Mouse (Mus musculus) heart, postnatal 0 days (tissue): ENCODE measurements around the gene Rbms3. TPM values are rescaled to one million over a fixed set of nuclear protein-coding genes. Genes with fewer than 3 reads are reported as not detected.

ENCODE experiments used
- ATAC-seq: fragments of 200-750 bp; cut with Nextera tagmentation; 2 replicates; pipeline ENCODE4 v1.8.0; 2017; ENCODE audit warnings: low read depth, moderate number of reproducible peaks, moderate library complexity; ENCODE audit not compliant: insufficient read depth
- DNase-seq: peaks from one replicate; pipeline ENCODE4 v3.0.0-alpha.2; 2016; ENCODE audit warnings: low spot score
- H3K27ac ChIP-seq: fragments of 300-500 bp; sonication (generic); 2 replicates; pipeline ENCODE4 v1.5.1; 2014; ENCODE audit warnings: low read depth, mild to moderate bottlenecking
- H3K27me3 ChIP-seq: fragments of 300-500 bp; sonication (generic); 2 replicates; pipeline ENCODE4 v1.6.1; 2014; ENCODE audit warnings: low read length, mixed read lengths; ENCODE audit not compliant: control insufficient read depth, insufficient read depth
- H3K36me3 ChIP-seq: fragments of 300-500 bp; sonication (generic); replicated peaks from 2 replicates; pipeline ENCODE4 v1.6.1; 2014; ENCODE audit warnings: low read length, mixed read lengths; ENCODE audit not compliant: control insufficient read depth, insufficient read depth
- H3K4me1 ChIP-seq: fragments of 300-500 bp; sonication (generic); 2 replicates; pipeline ENCODE4 v1.6.1; 2014; ENCODE audit warnings: antibody characterized with exemption; ENCODE audit not compliant: control insufficient read depth, insufficient read depth
- H3K4me2 ChIP-seq: fragments of 300-500 bp; sonication (generic); 2 replicates; pipeline ENCODE4 v1.6.1; 2014; ENCODE audit warnings: low read depth, mild to moderate bottlenecking, low read length, moderate library complexity
- H3K4me3 ChIP-seq: fragments of 300-500 bp; sonication (generic); 2 replicates; pipeline ENCODE4 v1.5.1; 2014; ENCODE audit warnings: low read depth, low read length
- H3K9ac ChIP-seq: fragments of 300-500 bp; sonication (generic); replicated peaks from 2 replicates; pipeline ENCODE4 v1.6.1; 2014; ENCODE audit warnings: low read depth, low read length, mixed read lengths
- H3K9me3 ChIP-seq: fragments of 300-500 bp; sonication (generic); replicated peaks from 2 replicates; pipeline ENCODE4 v1.6.1; 2016; ENCODE audit warnings: low read length; ENCODE audit not compliant: control insufficient read depth
- CTCF ChIP-seq: IDR thresholded peaks from 2 replicates; pipeline ENCODE4 v1.5.1; 2016; ENCODE audit warnings: antibody characterized with exemption, control low read depth, low read depth
- EP300 ChIP-seq: IDR thresholded peaks from 2 replicates; pipeline ENCODE4 v1.6.1; 2016; ENCODE audit warnings: antibody characterized with exemption, low read depth
- WGBS: fragments of 180-500 bp; shearing (Covaris S2); extraction: QIAGEN DNeasy Blood & Tissue Kit; methylation state at CpG from one replicate; pipeline ENCODE4 v1.1.7; 2014; 5-methylcytosine and 5-hydroxymethylcytosine counted together
- polyA plus RNA-seq: library from polyadenylated mRNA; unstranded; fragments of >200 nt; fragmentation: Nextera tagmentation; extraction: Ambion mirVana; gene quantifications from 2 replicates; pipeline ENCODE4 v1.2.1, GENCODE M21; 2015
- total RNA-seq: library from RNA; depleted of rRNA; stranded (reverse); fragments of >200 nt; gene quantifications from 2 replicates; pipeline ENCODE4 v1.2.3, GENCODE M21; 2014; ENCODE audit warnings: low replicate concordance

Gene Rbms3
- total and polyA plus RNA-seq, 2 experiments from 2014 or later, result 18.2 to 75.3 TPM

DNA sequence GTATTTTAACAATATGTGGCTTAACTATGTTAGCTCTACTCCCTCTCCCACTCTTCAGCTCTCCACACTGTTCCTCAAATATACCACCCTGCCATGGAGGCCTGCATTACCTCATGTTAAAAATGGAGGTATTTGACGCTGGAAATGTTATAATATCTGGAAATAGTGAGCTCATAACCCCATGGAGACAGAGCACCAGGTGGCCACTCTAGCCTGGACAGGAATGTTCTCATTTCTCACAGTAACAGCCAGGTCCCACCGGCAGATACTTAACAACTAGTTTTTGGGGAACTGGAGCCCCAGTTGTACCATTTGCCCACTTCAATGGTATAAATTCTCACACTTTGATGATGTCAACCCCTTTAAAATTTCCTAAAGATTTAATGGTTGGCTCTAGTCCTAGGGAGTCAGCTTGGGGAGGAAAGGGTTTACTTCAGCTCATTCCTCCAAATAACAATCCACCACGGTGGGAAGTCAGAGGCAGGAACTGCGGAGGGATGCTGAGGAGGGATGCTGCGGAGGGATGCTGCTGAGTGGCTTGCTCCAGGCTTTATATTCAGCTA lies 9.0 kb upstream of the Rbms3 start:
- DNase-seq (no peak), ATAC-seq (no peak)
- Histone ChIP-seq H3K9ac (no peak overlapping the region), H3K4me2 (no peak overlapping the region), H3K4me1 (no peaks in the 10 kb centered on the region), H3K4me3 (no peak overlapping the region), H3K27ac (no peak overlapping the region), H3K36me3 (no peaks in the 10 kb centered on the region), H3K27me3 (no peaks in the 10 kb centered on the region), H3K9me3 (no peaks in the 10 kb centered on the region)
- TF ChIP-seq EP300, result no peak
- WGBS, result 66% methylated on average over 5 of the region's 5 CpGs

DNA sequence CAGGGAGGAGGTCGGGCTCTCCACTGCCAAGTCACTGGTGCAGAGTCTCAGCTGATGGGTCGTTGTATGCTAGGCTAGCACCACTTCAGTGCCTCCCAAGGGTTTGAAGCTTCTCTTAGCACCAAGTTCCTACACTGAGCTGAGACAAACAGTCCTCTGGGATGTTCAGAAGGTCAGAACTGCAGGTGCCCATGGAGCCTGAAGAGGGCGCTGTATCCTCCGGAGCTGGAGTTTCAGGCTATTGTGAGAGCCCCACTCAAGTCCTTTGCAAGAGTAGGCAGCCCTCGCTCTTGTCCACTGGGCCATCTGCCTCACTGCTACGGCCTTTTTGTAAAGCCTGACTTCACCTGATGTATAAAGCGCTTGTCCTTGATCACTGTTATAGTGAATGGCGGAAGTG lies 6.8 kb upstream of the Rbms3 start:
- no peak for DNase-seq
- no peak for ATAC-seq
- H3K9me3 ChIP-seq, result no peaks in the 10 kb centered on the region
- 78% methylated on average over 8 of the region's 8 CpGs for WGBS
- no peak overlapping the region for H3K4me2 ChIP-seq
- H3K27ac ChIP-seq, result no peak overlapping the region
- no peak overlapping the region for H3K9ac ChIP-seq
- H3K4me3 ChIP-seq, result no peak overlapping the region
- TF ChIP-seq EP300 (no peak), CTCF (no peak)
- no peaks in the 10 kb centered on the region for H3K4me1 ChIP-seq
- no peaks in the 10 kb centered on the region for H3K27me3 ChIP-seq
- H3K36me3 ChIP-seq, result no peaks in the 10 kb centered on the region

DNA sequence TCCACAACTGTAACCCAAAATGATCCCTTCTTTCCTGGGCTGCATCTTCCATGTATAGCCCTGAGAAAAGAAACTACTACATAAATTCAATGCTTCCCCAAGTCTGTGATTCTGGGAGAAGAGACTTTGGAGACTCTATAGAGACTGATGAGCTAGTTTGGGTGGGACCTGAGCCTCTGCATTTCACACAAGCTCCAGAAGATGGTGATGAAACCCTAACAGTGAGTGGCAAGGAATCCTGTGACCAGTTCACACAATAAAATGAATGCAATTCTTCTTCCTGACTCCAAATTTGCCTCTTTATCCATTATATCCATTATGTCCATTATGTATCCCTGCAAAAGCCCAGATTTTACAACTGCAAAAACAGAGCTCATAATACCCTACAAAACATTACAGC lies 2.5 kb downstream of the Rbms3 start:
- Histone ChIP-seq H3K9me3 (no peaks in the 10 kb centered on the region), H3K4me2 (no peak overlapping the region), H3K4me1 (no peaks in the 10 kb centered on the region), H3K27me3 (no peaks in the 10 kb centered on the region), H3K36me3 (no peaks in the 10 kb centered on the region), H3K27ac (no peak overlapping the region), H3K9ac (no peak overlapping the region), H3K4me3 (no peak overlapping the region)
- TF ChIP-seq EP300 (no peak), CTCF (no peak)
- no peak for ATAC-seq
- no peak for DNase-seq

- Histone ChIP-seq H3K4me3 (no peak overlapping the region), H3K27ac (no peak overlapping the region), H3K9ac (no peak overlapping the region), H3K4me1 (no peaks in the 10 kb centered on the region), H3K4me2 (no peak overlapping the region), H3K27me3 (no peaks in the 10 kb centered on the region), H3K9me3 (no peaks in the 10 kb centered on the region), H3K36me3 (no peaks in the 10 kb centered on the region)
- WGBS, result 68% methylated on average over 5 of the region's 5 CpGs
- DNase-seq, result no peak
- ATAC-seq, result no peak
- TF ChIP-seq EP300, result no peak
- TF ChIP-seq CTCF, result no peak
Observed at GRCm38 (mm10) chr9:117600781-117601180, 28.9 kb downstream of the Rbms3 start.

- ATAC-seq, result no peak
Observed at GRCm38 (mm10) chr9:117599341-117599740, 30.4 kb downstream of the Rbms3 start.

GRCm38 (mm10) chr9:117596162-117596561 lies 33.6 kb downstream of the Rbms3 start:
- no peaks in the 10 kb centered on the region for H3K4me1 ChIP-seq
- no peak overlapping the region for H3K9ac ChIP-seq
- no peaks in the 10 kb centered on the region for H3K36me3 ChIP-seq
- H3K27ac ChIP-seq, result no peak overlapping the region
- no peaks in the 10 kb centered on the region for H3K27me3 ChIP-seq
- H3K9me3 ChIP-seq, result no peaks in the 10 kb centered on the region
- no peak overlapping the region for H3K4me2 ChIP-seq
- H3K4me3 ChIP-seq, result no peak overlapping the region
- ATAC-seq, result no peak
- TF ChIP-seq CTCF (no peak), EP300 (no peak)
- no peak for DNase-seq
- 51% methylated on average over 5 of the region's 5 CpGs for WGBS

More at GRCm38 (mm10) chr9:117599341-117599740, 30.4 kb downstream of the Rbms3 start:
- no peaks in the 10 kb centered on the region for H3K9me3 ChIP-seq
- H3K4me1 ChIP-seq, result no peaks in the 10 kb centered on the region
- no peak for DNase-seq
- no peak for TF ChIP-seq EP300
- TF ChIP-seq CTCF, result no peak
- H3K4me3 ChIP-seq, result no peak overlapping the region
- no peaks in the 10 kb centered on the region for H3K27me3 ChIP-seq
- H3K27ac ChIP-seq, result no peak overlapping the region
- 74% methylated on average over 9 of the region's 9 CpGs for WGBS
- no peak overlapping the region for H3K4me2 ChIP-seq
- H3K36me3 ChIP-seq, result no peaks in the 10 kb centered on the region
- no peak overlapping the region for H3K9ac ChIP-seq
